Mouse (Mus musculus) A20 (cell line): ENCODE measurements around the gene Tspear.
"Not testable (repeated sequence)": the region's sequence is repeated elsewhere in the genome, so short reads cannot be mapped to it uniquely, and the experiment has no call there.

Source experiments
- DNase-seq: peaks from one replicate; pipeline ENCODE4 v3.0.0-alpha.2; 2011; ENCODE audit warnings: low read depth, low spot score

The Tspear gene

GRCm38 (mm10) chr10:77711157-77711556 is 24.8 kb downstream of the Tspear start, which contains the start of gene Gm10024:
Gene Gm10024, plus strand, starts transcription at chr10:77711457.
- not testable (repeated sequence) for DNase-seq

GRCm38 (mm10) chr10:77713734-77714133 is 27.4 kb downstream of the Tspear start:
- DNase-seq: peak; percentile 31

GRCm38 (mm10) chr10:77715507-77715906 is 29.1 kb downstream of the Tspear start, which contains the start of gene Gm10142:
Gene Gm10142, plus strand, starts transcription at chr10:77715807.
- DNase-seq: no peak

GRCm38 (mm10) chr10:77720299-77720698 is 33.9 kb downstream of the Tspear start, which contains the start of gene Krtap12-1:
Gene Krtap12-1, plus strand, starts transcription at chr10:77720599.
- DNase-seq: not testable (repeated sequence)

DNA sequence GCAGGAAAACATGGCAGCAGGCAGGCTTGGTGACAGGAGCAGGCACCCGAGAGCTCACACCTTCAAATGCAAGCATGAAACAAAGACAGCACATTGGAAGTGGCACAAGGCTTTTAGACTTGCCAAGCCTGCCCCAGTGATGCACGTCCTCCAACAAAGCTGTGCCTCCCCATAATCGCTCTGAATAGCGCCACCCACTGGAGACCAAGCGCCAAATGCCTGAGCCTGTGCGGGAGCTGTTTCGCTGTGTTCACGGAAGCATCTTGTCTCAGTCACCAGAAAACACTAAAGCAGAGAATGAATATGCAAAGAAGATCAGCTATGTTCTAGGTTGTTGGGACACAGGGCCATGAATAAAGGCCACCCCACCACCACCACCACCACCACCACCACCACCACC is 38.5 kb downstream of the Tspear start:
- peak; percentile 37 for DNase-seq

GRCm38 (mm10) chr10:77726186-77726585 is 39.8 kb downstream of the Tspear start, which contains the start of gene Gm10100:
Gene Gm10100, plus strand, starts transcription at chr10:77726486.
- DNase-seq: no peak

- DNase-seq: peak; percentile 49
These were observed 41.9 kb downstream of the Tspear start for GRCm38 (mm10) chr10:77728280-77728679.

DNA sequence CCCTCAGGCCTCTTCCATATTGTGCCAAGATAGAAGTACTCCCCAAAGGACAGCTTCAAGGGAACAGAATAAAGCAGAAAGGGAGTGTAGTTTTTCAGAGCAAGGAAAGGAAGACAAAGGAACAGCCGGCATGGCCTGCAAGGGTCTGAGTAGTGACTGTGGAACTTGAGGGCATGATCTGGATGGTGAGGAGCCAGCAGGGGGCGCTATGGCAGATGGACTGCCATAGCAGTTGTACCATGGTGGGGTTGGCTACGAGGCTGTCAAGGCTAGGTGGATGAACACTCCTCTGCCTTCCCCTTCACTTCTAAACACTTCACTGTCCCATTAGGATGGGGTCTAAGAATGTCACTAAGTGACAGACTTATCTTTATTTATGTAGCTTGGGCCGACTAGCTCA is 42.9 kb downstream of the Tspear start:
- DNase-seq: peak; percentile 59

DNA sequence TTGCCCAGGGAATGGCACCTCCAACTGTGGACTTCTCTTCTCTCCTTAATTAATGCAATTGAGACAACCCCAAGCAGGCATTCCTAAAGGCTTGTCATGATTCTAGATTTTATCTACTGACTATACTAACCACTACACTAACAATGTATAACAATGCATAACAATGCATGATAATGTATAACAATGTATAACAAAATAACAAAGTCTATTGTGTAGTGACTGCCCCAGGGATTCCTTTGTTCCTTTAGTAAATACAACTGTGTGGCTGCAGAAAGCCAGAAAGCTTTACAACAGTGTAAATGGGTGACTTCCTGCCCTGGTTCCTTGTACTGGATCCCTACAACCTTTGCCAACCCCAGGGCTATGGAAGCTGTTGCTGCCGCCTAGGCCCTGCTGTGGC is 49.6 kb downstream of the Tspear start:
- DNase-seq: no peak

DNA sequence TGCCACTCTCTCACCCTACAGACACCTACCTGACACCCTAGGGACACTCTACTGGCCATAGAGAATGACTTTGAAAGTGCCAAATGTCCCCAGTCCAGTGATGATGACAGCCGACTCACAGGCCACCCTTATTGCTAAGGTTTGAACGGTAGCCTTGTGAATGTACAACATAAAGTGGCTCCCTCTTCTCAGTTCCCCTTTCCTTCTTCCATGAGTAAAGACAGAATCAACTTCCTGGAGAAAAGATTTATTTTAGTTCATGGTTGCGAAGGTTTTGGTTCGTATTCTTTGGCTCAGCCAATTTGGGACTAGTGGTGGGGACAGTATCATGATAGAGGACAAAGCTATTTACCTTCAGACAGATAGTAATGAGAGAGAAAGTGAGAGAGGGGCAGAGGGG is 52.6 kb downstream of the Tspear start:
- DNase-seq: no peak

DNA sequence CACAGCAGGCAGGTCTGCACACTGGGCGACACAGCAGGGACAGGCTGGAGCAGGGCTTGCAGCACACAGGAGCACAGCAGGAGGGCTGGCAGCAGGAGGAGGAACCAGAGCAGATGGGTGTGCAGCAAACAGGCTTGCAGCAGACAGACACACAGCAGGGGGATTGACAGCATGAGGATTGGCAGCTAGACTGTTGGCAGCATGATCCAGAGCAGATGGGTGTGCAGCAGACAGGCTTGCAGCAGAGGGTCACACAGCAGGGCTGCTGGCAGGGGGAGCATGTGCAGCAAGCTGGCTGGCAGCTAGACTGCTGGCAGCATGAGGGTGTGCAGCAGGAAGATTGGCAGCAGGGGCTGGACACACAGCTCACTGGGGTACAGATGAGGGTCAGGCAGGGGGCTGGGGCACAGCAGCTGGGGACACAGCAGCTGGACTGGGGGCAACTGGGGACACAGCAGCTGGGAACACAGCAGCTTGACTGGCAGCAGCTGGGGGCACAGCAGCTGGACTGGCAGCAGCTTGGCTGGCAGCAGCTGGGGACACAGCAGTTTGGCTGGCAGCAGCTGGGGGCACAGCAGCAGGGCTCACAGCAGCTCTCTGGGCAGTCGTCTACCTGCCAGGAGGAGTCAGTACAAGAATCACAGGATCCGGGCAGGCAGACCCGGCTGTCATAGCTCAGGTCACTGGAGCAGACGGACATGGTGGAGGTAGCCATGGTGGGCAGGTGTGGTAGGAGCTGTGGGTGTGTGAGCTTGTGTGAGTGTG is 55.7 kb downstream of the Tspear start, which contains the start of gene Gm18596:
Gm18596 (minus strand) TSS at position 715 of the 765 bp plus-strand sequence.
- DNase-seq: not testable (repeated sequence)

DNA sequence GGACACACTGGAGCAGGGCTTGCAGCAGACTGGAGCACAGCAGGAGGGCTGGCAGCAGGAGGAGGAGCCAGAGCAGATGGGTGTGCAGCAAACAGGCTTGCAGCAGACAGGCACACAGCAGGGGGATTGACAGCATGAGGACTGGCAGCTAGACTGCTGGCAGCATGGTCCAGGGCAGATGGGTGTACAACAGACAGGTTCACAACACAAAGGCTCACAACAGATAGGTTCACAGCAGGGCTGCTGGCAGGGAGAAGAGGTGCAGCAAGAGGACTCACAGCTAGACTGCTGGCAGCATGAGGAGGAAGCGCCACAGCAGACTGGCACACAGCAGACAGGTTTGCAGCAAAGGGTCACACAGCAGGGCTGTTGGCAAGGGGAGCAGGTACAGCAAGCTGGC is 64.3 kb downstream of the Tspear start:
- not testable (repeated sequence) for DNase-seq

GRCm38 (mm10) chr10:77751254-77751653 is 64.9 kb downstream of the Tspear start, which contains the start of gene Gm9736:
Gene Gm9736, minus strand, starts transcription at chr10:77751354.
- not testable (repeated sequence) for DNase-seq

DNA sequence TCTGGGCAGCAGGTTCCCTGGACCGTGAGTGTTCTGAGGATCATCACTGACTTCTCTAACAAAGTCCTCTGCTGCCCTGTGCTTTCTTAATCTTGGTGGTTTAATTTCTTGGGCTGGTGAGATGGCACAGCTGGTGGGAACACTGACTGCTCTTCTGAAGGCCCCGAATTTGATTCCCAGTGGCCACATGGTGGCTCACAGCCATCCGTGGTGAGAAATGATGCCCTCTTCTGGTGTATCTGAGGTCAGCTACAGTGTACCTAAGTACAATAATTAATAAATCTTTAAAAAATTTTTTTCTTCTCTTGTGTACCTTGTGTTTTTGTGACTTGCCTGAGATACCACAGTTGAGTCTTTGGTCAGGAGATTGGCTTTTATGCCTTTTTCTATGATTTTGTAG is 65.9 kb downstream of the Tspear start:
- peak; percentile 39 for DNase-seq

GRCm38 (mm10) chr10:77753448-77753847 is 67.1 kb downstream of the Tspear start:
- DNase-seq: peak; percentile 37

- DNase-seq: not testable (repeated sequence)
These were observed 73.2 kb downstream of the Tspear start, which contains the start of gene Gm3233 for GRCm38 (mm10) chr10:77759582-77759981. Gene Gm3233, minus strand, starts transcription at chr10:77759682.

- no peak for DNase-seq
These were observed 83.4 kb downstream of the Tspear start for GRCm38 (mm10) chr10:77769727-77770126.

GRCm38 (mm10) chr10:77771225-77771624 is 84.9 kb downstream of the Tspear start, which contains the start of gene Gm3238:
Gene Gm3238, minus strand, starts transcription at chr10:77771325.
- not testable (repeated sequence) for DNase-seq

GRCm38 (mm10) chr10:77772142-77772541 is 85.8 kb downstream of the Tspear start:
- DNase-seq: not testable (repeated sequence)

DNA sequence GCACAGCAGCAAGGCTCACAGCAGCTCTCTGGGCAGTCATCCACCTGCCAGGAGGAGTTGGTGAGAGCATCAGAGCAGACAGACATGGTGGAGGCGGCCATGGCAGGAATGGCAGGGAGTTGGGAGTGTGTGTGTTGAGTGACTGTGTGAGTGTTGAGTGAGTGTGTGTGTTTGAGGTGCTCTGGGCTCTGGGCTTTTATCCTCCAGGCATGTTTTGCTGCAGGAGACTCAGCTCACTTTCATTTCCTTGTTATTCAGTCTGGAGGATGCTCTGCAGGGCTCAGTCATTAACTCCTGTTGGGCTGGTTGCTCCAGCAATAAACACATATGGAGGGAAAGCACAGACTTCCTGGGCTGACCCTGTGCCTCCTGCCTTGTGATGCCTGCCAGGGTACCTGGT is 90.5 kb downstream of the Tspear start, which contains the start of gene Gm7138:
Gm7138 (minus strand) TSS at position 101 of the 400 bp plus-strand sequence.
- not testable (repeated sequence) for DNase-seq

DNA sequence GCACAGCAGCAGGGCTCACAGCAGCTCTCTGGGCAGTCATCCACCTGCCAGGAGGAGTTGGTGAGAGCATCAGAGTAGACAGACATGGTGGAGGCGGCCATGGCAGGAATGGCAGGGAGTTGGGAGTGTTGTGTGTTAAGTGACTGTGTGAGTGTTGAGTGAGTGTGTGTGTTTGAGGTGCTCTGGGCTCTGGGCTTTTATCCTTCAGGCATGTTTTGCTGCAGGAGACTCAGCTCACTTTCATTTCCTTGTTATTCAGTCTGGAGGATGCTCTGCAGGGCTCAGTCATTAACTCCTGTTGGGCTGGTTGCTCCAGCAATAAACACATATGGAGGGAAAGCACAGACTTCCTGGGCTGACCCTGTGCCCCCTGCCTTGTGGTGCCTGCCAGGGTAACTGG is 96.1 kb downstream of the Tspear start, which contains the start of gene Gm3250:
Gm3250 (minus strand) TSS at position 101 of the 400 bp plus-strand sequence.
- not testable (repeated sequence) for DNase-seq

- DNase-seq: not testable (repeated sequence)
These were observed 97.0 kb downstream of the Tspear start for GRCm38 (mm10) chr10:77783396-77783795.
